Mouse (Mus musculus) kidney, embryonic 14.5 days (tissue): ENCODE results near the gene Ralbp1. TPM values are rescaled to one million over a fixed set of nuclear protein-coding genes. Genes with fewer than 3 reads are reported as not detected.

Source experiments
- ATAC-seq: fragments of 200-750 bp; cut with Nextera tagmentation; 2 replicates; pipeline ENCODE4 v1.8.0; 2017; ENCODE audit warnings: moderate number of reproducible peaks, mild to moderate bottlenecking, moderate TSS enrichment, moderate library complexity; ENCODE audit not compliant: low FRiP score, low TSS enrichment
- H3K27ac ChIP-seq: fragments of 300-500 bp; sonication (generic); 2 replicates; pipeline ENCODE4 v1.5.1; 2014; ENCODE audit warnings: low read depth, mild to moderate bottlenecking, low read length, moderate library complexity, mixed read lengths
- H3K27me3 ChIP-seq: fragments of 300-500 bp; sonication (generic); 2 replicates; pipeline ENCODE4 v1.6.1; 2014; ENCODE audit warnings: mild to moderate bottlenecking, low read length; ENCODE audit not compliant: control insufficient read depth, insufficient read depth
- H3K36me3 ChIP-seq: fragments of 300-500 bp; sonication (generic); 2 replicates; pipeline ENCODE4 v1.6.1; 2014; ENCODE audit warnings: low read length, mixed read lengths; ENCODE audit not compliant: control insufficient read depth, insufficient read depth
- H3K4me1 ChIP-seq: fragments of 300-500 bp; sonication (generic); 2 replicates; pipeline ENCODE4 v1.6.1; 2014; ENCODE audit warnings: low read length, mixed read lengths; ENCODE audit not compliant: control insufficient read depth, insufficient read depth
- H3K4me2 ChIP-seq: fragments of 300-500 bp; sonication (generic); replicated peaks from 2 replicates; pipeline ENCODE4 v1.6.1; 2014; ENCODE audit warnings: low read depth, mild to moderate bottlenecking, low read length
- H3K4me3 ChIP-seq: fragments of 300-500 bp; sonication (generic); 2 replicates; pipeline ENCODE4 v1.5.1; 2014; ENCODE audit warnings: mild to moderate bottlenecking, low read length
- H3K9ac ChIP-seq: fragments of 300-500 bp; sonication (generic); 2 replicates; pipeline ENCODE4 v1.6.1; 2014; ENCODE audit warnings: low read depth, mild to moderate bottlenecking, low read length, moderate library complexity
- H3K9me3 ChIP-seq: fragments of 300-500 bp; sonication (generic); 2 replicates; pipeline ENCODE4 v1.6.1; 2016; ENCODE audit warnings: low read length; ENCODE audit not compliant: control insufficient read depth
- WGBS: fragments of 180-500 bp; shearing (Covaris S2); extraction: QIAGEN DNeasy Blood & Tissue Kit; methylation state at CpG from one replicate; pipeline ENCODE4 v1.1.7; 2014; 5-methylcytosine and 5-hydroxymethylcytosine counted together
- polyA plus RNA-seq: library from polyadenylated mRNA; unstranded; fragments of >200 nt; fragmentation: Nextera tagmentation; extraction: Ambion mirVana; gene quantifications from 2 replicates; pipeline ENCODE4 v1.2.1, GENCODE M21; 2014

Ralbp1 gene
- 61.3 and 76.6 TPM in 2 replicates for polyA plus RNA-seq

DNA sequence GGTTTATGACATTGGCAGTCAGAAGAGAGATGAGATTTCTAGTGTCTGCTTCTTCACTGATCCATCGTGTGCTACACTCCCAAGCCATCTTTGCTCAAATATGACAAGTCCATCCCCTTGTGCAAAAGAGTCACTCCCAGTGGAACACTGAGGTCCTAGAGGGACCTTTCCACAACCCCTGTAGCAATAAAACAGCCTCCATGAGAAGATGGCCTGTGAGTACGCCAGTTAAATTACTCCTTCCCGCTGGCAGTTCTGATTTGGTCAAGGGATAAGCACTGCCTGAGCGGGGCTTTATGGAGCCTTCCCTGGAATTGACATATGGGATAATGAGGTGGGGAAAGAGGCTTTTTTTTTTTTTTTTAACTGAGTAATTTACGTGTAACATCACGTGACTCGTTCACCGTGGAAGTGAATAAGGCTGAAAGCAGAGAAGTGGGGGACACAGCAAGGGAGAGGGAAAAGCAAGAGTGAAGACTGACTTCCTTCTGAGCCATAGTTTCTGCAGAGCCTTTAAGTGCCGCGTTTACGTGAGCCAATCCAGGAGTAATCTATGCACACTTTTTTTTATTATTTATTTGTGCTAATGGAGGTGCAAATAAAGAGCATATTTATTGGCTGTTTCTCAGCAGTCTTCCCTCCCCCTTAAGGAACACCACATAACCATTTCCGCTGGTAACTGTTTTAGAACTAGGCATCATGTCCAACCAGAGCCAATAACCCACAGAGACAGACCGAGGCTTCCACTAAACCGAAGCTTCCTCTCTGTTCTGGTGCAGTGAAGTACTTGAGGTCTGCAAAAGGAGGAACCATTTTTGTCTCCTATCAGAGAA lies at the start of gene Ralbp1:
TSS of gene Ralbp1 (minus strand) at position 102 of the 833 bp plus-strand sequence.
- no peaks in the 10 kb centered on the region for H3K9me3 ChIP-seq
- peak within 1 kb of the TSS; percentile 87 for H3K4me2 ChIP-seq
- peaks cover 34% of the 10 kb centered on the region for H3K4me1 ChIP-seq
- no peak for ATAC-seq
- 5% methylated on average over 14 of the region's 14 CpGs for WGBS
- no peaks in the 10 kb centered on the region for H3K36me3 ChIP-seq
- H3K27ac ChIP-seq = peak within 1 kb of the TSS; percentile 97
- peak within 1 kb of the TSS; percentile 67 for H3K4me3 ChIP-seq
- H3K9ac ChIP-seq = peak within 1 kb of the TSS; percentile 78
- H3K27me3 ChIP-seq = no peaks in the 10 kb centered on the region

DNA sequence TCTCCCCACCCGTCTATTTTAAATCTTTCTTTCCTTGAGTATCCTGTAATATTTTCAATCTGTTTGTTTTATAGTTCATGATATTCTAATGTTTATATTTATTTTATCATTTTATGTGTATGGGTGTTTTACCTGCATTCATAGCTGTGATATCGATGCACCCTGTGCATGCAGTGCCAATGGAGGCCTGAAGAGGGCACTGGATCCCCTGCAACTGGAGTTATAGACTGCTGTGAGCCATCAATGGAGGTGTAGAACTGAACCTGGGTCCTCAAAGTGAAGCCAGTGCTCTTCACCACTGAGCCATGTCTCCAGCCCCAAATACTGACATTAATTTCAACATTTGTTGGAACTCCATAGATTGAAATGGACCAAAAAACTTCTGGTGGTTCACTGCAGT lies 48.1 kb upstream of the Ralbp1 start:
- Histone ChIP-seq H3K36me3 (peaks cover 27% of the 10 kb centered on the region), H3K4me3 (no peak overlapping the region), H3K4me2 (no peak overlapping the region), H3K9ac (no peak overlapping the region), H3K9me3 (0 out of 2 replicates have a peak, but pooled peaks cover 3% of the 10 kb centered on the region), H3K4me1 (0 out of 2 replicates have a peak, but pooled peaks cover 5% of the 10 kb centered on the region), H3K27me3 (no peaks in the 10 kb centered on the region), H3K27ac (no peak overlapping the region)
- ATAC-seq = no peak
- 95% methylated on average over 2 of the region's 2 CpGs for WGBS

DNA sequence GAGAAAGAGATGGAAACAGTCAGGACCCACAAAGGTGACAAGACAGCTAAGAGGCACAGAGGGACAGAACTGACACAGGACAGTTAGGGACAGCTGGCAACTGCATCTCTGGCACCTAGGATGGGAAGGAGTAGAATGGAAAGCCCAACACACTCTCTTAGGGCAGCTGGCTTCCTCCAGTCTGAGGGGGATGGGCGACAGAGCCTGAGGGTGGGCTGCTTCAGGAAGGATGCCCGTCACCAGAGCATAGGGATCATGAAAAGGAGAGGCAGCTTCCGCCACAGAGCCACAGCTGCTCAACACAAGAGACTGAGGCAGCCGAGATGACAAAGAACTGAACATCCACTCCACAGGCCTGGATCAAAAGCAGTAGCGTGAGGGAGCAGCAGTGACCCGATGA lies 45.9 kb upstream of the Ralbp1 start:
- H3K4me3 ChIP-seq = no peak overlapping the region
- no peak overlapping the region for H3K27ac ChIP-seq
- H3K9ac ChIP-seq = no peak overlapping the region
- H3K4me2 ChIP-seq = no peak overlapping the region
- no peak for ATAC-seq
- no peaks in the 10 kb centered on the region for H3K27me3 ChIP-seq
- H3K4me1 ChIP-seq = 0 out of 2 replicates have a peak, but pooled peaks cover 5% of the 10 kb centered on the region
- WGBS = 57% methylated on average over 6 of the region's 6 CpGs
- H3K9me3 ChIP-seq = 0 out of 2 replicates have a peak, but pooled peaks cover 3% of the 10 kb centered on the region
- peaks cover 29% of the 10 kb centered on the region for H3K36me3 ChIP-seq

DNA sequence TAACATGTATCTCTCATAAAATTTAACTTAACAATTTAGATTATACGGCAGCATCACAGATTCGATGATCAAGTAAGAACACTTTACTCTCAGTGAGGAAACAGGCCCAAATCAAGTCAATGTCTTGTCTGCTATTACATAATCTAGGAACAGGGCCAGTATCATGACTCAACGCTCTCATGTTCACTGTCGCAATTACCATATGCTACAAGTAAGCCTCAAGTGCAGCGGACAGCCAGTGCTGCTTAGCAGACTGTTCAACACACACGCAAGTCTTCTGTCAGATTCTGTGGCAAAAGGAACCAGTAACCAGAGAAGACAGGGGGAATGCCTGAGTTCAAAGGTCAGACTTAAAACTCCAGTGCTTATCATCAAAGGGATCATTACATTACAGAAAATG lies 45.4 kb upstream of the Ralbp1 start:
- Histone ChIP-seq H3K4me3 (no peak overlapping the region), H3K27ac (no peak overlapping the region), H3K36me3 (peaks cover 29% of the 10 kb centered on the region), H3K27me3 (no peaks in the 10 kb centered on the region), H3K9ac (no peak overlapping the region), H3K4me2 (no peak overlapping the region), H3K9me3 (0 out of 2 replicates have a peak, but pooled peaks cover 3% of the 10 kb centered on the region), H3K4me1 (0 out of 2 replicates have a peak, but pooled peaks cover 5% of the 10 kb centered on the region)
- WGBS = 75% methylated on average over 6 of the region's 6 CpGs
- ATAC-seq = no peak

DNA sequence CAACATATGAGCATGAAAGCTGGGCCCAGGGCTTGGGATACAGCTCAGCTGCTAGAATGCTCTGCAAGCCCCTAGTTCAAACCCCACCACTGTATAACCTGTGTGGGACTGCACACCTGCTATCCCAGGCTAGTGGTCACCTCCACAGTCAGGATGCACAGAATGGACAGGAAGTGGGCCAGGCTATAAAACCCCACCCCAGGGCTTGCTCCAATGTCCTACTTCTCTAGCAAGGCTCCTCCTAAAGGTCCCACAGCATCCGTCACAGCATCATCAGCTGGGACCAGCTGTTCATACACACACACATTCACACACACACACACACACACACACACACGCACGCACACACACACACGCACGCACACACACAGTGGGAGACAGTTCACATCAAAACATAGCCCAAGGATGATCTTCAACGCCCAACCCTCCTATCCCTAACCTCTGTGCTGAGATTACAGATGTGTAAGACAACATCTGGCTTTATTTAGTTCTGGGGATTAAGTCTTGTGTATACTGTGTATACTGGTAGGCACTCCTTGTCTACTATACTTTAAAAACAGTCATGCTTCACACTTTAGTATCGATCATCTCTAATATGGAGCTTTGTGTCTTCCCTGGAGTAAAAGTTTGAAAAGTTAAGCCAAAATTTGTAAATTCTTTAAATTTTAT lies 44.7 kb upstream of the Ralbp1 start:
- 93% methylated on average over 7 of the region's 7 CpGs for WGBS
- Histone ChIP-seq H3K27ac (no peak overlapping the region), H3K4me3 (no peak overlapping the region), H3K4me1 (0 out of 2 replicates have a peak, but pooled peaks cover 5% of the 10 kb centered on the region), H3K9ac (no peak overlapping the region), H3K9me3 (0 out of 2 replicates have a peak, but pooled peaks cover 3% of the 10 kb centered on the region), H3K4me2 (no peak overlapping the region), H3K36me3 (peaks cover 34% of the 10 kb centered on the region), H3K27me3 (no peaks in the 10 kb centered on the region)
- ATAC-seq = no peak

DNA sequence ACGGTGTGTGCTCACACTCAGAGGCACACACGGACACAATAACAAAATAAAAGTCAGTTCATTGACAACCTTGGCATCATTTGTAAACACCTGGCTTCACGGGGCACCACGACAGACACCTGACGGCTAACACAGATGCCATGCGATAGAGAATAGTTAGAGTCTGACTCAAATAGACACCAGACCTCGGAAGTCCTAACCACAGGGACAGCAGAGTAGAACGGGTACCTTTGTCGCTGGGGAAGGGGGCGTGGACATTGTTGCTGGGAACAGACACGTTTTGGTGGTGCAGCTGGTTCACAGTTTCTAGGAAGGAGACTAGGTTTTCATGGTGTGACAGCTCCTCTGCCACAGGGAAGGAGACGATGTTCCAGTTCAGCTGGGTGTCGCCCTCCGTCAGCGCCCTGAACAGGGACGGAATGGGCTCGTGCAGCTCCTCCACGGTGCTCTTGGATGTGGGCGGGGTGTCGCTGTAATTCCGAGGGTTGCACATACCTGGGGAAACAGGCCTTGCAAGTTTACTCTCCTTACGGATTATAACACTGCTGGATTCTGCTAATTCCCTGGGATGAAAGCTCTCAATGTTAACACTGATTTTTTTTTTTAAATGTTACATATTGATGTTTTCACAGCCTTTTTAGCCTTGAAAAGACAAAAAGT lies 43.9 kb upstream of the Ralbp1 start:
- no peak overlapping the region for H3K4me2 ChIP-seq
- H3K9me3 ChIP-seq = 0 out of 2 replicates have a peak, but pooled peaks cover 3% of the 10 kb centered on the region
- no peak overlapping the region for H3K9ac ChIP-seq
- 80% methylated on average over 22 of the region's 22 CpGs for WGBS
- H3K27me3 ChIP-seq = no peaks in the 10 kb centered on the region
- H3K27ac ChIP-seq = no peak overlapping the region
- ATAC-seq = no peak
- H3K4me3 ChIP-seq = no peak overlapping the region
- peaks cover 39% of the 10 kb centered on the region for H3K36me3 ChIP-seq
- 0 out of 2 replicates have a peak, but pooled peaks cover 5% of the 10 kb centered on the region for H3K4me1 ChIP-seq

DNA sequence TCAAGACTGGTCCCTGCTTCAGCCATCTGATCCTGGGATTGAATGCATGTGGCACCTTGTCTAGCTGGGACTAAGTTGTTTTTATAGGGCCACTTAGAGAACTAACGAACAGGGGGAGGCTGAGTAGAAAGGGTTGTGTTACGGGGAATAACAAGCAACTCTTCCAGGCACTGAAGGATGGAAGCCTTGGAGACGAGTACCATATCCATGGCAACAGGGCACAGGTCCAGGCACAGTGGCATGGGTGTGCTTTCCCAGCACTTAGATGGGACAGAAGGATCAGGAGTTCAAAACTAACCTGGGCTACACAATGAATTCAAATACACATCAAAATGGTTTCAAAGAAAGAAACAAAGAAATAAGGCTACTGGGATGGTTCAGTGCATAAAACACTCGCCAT lies 41.5 kb upstream of the Ralbp1 start:
- no peaks in the 10 kb centered on the region for H3K27me3 ChIP-seq
- ATAC-seq = no peak
- peaks cover 45% of the 10 kb centered on the region for H3K36me3 ChIP-seq
- WGBS = 60% methylated on average over 4 of the region's 4 CpGs
- no peaks in the 10 kb centered on the region for H3K9me3 ChIP-seq
- no peak overlapping the region for H3K4me3 ChIP-seq
- H3K9ac ChIP-seq = no peak overlapping the region
- H3K4me2 ChIP-seq = no peak overlapping the region
- H3K4me1 ChIP-seq = 0 out of 2 replicates have a peak, but pooled peaks cover 5% of the 10 kb centered on the region
- H3K27ac ChIP-seq = no peak overlapping the region

DNA sequence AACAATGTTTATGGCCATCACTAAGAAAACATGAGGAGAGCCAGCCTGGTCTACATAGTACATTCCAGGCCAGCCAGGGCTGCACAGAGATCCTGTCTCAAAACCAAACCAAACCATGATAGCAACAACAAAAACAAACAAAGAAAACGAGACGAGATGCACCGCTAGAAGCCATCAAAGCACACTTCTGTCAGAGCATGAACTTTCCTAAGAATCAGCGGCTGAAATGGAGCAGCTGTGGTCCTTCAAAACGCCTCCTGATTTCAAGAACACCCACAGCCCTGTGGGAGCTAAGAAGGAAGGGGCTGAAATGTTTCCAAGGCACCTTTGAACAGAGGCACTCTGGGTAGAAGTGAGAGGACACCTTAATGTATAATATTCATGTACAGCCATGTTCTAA lies 38.6 kb upstream of the Ralbp1 start:
- no peak overlapping the region for H3K27ac ChIP-seq
- WGBS = 23% methylated on average over 5 of the region's 5 CpGs

More for the DNA sequence above, 38.6 kb upstream of the Ralbp1 start:
- no peak overlapping the region for H3K4me3 ChIP-seq
- ATAC-seq = no peak
- H3K27me3 ChIP-seq = no peaks in the 10 kb centered on the region
- no peak overlapping the region for H3K9ac ChIP-seq
- peaks cover 45% of the 10 kb centered on the region for H3K36me3 ChIP-seq
- no peaks in the 10 kb centered on the region for H3K4me1 ChIP-seq
- no peaks in the 10 kb centered on the region for H3K9me3 ChIP-seq
- no peak overlapping the region for H3K4me2 ChIP-seq
